Mouse (Mus musculus): ENCODE results near the gene Large1.

- TF ChIP-seq TCF12 (IDR thresholded peaks at IDR 0.05; ENCODE audit: low read depth, low read length) (no peak), RCOR1 (conservative IDR thresholded peaks at IDR 0.05; ENCODE audit: low read depth, low read length) (no peak), CTCF (conservative IDR thresholded peaks at IDR 0.05 in 1 of 2, IDR thresholded peaks at IDR 0.05 in 1 of 2; ENCODE audit: low read depth in 2 of 2, low read length in 2 of 2) (no peak), MEF2A (IDR thresholded peaks at IDR 0.05; ENCODE audit: borderline replicate concordance, low read depth, low read length) (no peak), MAX (IDR thresholded peaks at IDR 0.05; ENCODE audit: low read length) (no peak)
Observed at GRCm38 (mm10) chr8:73342761-73343395, 10.5 kb downstream of the Large1 start.

Measured in CH12.LX (cell line).